Mouse (Mus musculus) hindlimb bud, embryonic 11.5 days (tissue): Measurements from ENCODE around the gene Fetub.

ENCODE experiments used
- DNase-seq: peaks from one replicate; pipeline ENCODE4 v3.0.0-alpha.2; 2012; ENCODE audit warnings: low read depth, low spot score; ENCODE audit errors: extremely low spot score

Gene Fetub

GRCm38 (mm10) chr16:22918034-22918433 is at the start of gene Fetub:
TSS of gene Fetub (plus strand) at chr16:22918334.
- no peak for DNase-seq

- DNase-seq, result no peak
Observed at GRCm38 (mm10) chr16:22872397-22872796, 45.7 kb upstream of the Fetub start.

- DNase-seq, result no peak
Observed at GRCm38 (mm10) chr16:22873369-22873768, 44.8 kb upstream of the Fetub start.

GRCm38 (mm10) chr16:22876218-22877043 is 41.7 kb upstream of the Fetub start:
- no peak for DNase-seq

- DNase-seq, result no peak
Observed at GRCm38 (mm10) chr16:22877660-22878390, 40.3 kb upstream of the Fetub start.

- DNase-seq, result no peak
Observed at GRCm38 (mm10) chr16:22878716-22879115, 39.4 kb upstream of the Fetub start.

- DNase-seq, result no peak
Observed at GRCm38 (mm10) chr16:22879945-22880595, 38.1 kb upstream of the Fetub start.

GRCm38 (mm10) chr16:22880900-22881299 is 37.2 kb upstream of the Fetub start:
- no peak for DNase-seq

GRCm38 (mm10) chr16:22881487-22881886 is 36.6 kb upstream of the Fetub start:
- DNase-seq, result no peak

GRCm38 (mm10) chr16:22883441-22883840 is 34.7 kb upstream of the Fetub start:
- DNase-seq, result no peak

- DNase-seq, result no peak
Observed at GRCm38 (mm10) chr16:22885356-22885755, 32.8 kb upstream of the Fetub start.

- DNase-seq, result no peak
Observed at GRCm38 (mm10) chr16:22886726-22887125, 31.4 kb upstream of the Fetub start.

- no peak for DNase-seq
Observed at GRCm38 (mm10) chr16:22888835-22889234, 29.3 kb upstream of the Fetub start.

- no peak for DNase-seq
Observed at GRCm38 (mm10) chr16:22889716-22890115, 28.4 kb upstream of the Fetub start.

GRCm38 (mm10) chr16:22890683-22891510 is 27.2 kb upstream of the Fetub start, which contains the start of gene Ahsg:
TSS of gene Ahsg (plus strand) at chr16:22891277.
- DNase-seq, result no peak

- DNase-seq, result no peak
Observed at GRCm38 (mm10) chr16:22891733-22892154, 26.4 kb upstream of the Fetub start.

- DNase-seq, result no peak
Observed at GRCm38 (mm10) chr16:22894095-22894494, 24.0 kb upstream of the Fetub start.

- no peak for DNase-seq
Observed at GRCm38 (mm10) chr16:22896618-22897017, 21.5 kb upstream of the Fetub start.

GRCm38 (mm10) chr16:22899346-22899745 is 18.8 kb upstream of the Fetub start:
- DNase-seq, result no peak

- no peak for DNase-seq
Observed at GRCm38 (mm10) chr16:22899866-22900570, 18.1 kb upstream of the Fetub start.
